Comparison of ENCODE assay signal across 17 mouse cellular contexts in the genomic region with DNA sequence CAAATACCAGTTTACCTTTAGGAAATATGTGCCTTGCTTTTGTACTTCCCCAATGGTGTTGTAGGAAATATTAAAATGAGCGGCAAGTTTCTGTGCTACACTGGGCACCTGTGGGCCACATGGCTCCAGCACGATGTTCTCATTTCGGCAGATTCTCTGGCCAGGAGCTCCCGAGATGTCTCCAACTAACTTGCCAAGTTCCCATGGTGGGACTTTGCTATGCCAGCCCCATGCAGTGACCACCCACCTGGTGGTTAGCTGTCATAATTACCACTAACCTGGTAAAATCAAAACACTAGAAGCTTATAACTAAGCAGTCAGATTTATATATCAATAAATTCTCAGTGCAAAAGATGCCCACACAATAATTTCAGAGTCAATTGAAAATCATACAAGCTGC.
"Had no signal": no experiment of that assay in that cellular context is flagged by ENCODE, and none has a peak within 500 bp of the region (broad histone marks: within the 10 kb centered on the region; RNA-seq: fewer than 3 reads in every experiment).

No protein-coding gene starts in this region.

- DNase-seq: left cerebral cortex, postnatal 4 days; liver; liver, embryonic 13.5 days; liver, postnatal 0 days; lung, adult 18-20 months; lung, adult 2 months; lung, embryonic 14.5 days; lung, postnatal 10 days; lung, postnatal 14 days; lung, postnatal 36 days; lung, postnatal 4 days; midbrain, embryonic 14.5 days had no signal

- ATAC-seq: liver, embryonic 12.5 days; liver, postnatal 0 days; lung, postnatal 0 days; midbrain, embryonic 13.5 days; midbrain, embryonic 15.5 days; midbrain, embryonic 16.5 days had no signal
